In genomic region chr16:89818661-89819060, GRCm38 (mm10) we compare ENCODE assay signal across 8 mouse cellular contexts.
DNase-seq lines count a peak whose midpoint lies in the region; ATAC-seq and TF ChIP-seq lines count a peak whose summit lies in the region.
"Had no signal": no experiment of that assay in that cellular context is flagged by ENCODE, and none has a peak within 500 bp of the region (broad histone marks: within the 10 kb centered on the region; RNA-seq: fewer than 3 reads in every experiment).

No protein-coding gene starts in this region.

- peaks cover 4% of the 10 kb centered on the region; the same call in 1 of the 2 replicates for H3K36me3 ChIP-seq in liver, embryonic 12.5 days
- H3K36me3 ChIP-seq in liver, postnatal 0 days (replicated peaks; ENCODE audit: insufficient read depth, low read length) = no peaks in the 10 kb centered on the region
- H3K36me3 ChIP-seq in forebrain, embryonic 13.5 days (ENCODE audit: poor library complexity, severe bottlenecking) = peaks cover 8% of the 10 kb centered on the region; the same call in 1 of the 2 replicates
- peaks cover 23% of the 10 kb centered on the region for H3K36me3 ChIP-seq in limb, embryonic 10.5 days

- H3K4me1 ChIP-seq in liver, embryonic 12.5 days = peaks cover 38% of the 10 kb centered on the region
- peaks cover 11% of the 10 kb centered on the region for H3K4me1 ChIP-seq in liver, postnatal 0 days (ENCODE audit: insufficient read depth)
- H3K4me1 ChIP-seq in forebrain, embryonic 13.5 days = peaks cover 41% of the 10 kb centered on the region
- H3K4me1 ChIP-seq in limb, embryonic 10.5 days = peaks cover 38% of the 10 kb centered on the region
- H3K4me1 ChIP-seq in olfactory bulb, adult 2 months (ENCODE audit: control insufficient read depth, insufficient read depth, low read length) = peaks cover 40% of the 10 kb centered on the region

- no peak overlapping the region for H3K27ac ChIP-seq in liver, embryonic 12.5 days
- no peak overlapping the region for H3K27ac ChIP-seq in liver, postnatal 0 days (ENCODE audit: low read depth)
- no peak overlapping the region for H3K27ac ChIP-seq in forebrain, embryonic 13.5 days
- H3K27ac ChIP-seq in limb, embryonic 10.5 days = no peak overlapping the region
- H3K27ac ChIP-seq in olfactory bulb, adult 2 months (ENCODE audit: insufficient read depth, low read depth, low read length) = peak overlapping the region; percentile 46; the same call in 1 of the 2 replicates
- H3K27ac ChIP-seq: liver, embryonic 14.5 days had no signal

- peaks cover 26% of the 10 kb centered on the region for H3K27me3 ChIP-seq in liver, embryonic 12.5 days (replicated peaks)
- H3K27me3 ChIP-seq in liver, postnatal 0 days (ENCODE audit: insufficient read depth, low read length) = peaks cover 13% of the 10 kb centered on the region; the same call in 1 of the 2 replicates
- peaks cover 16% of the 10 kb centered on the region for H3K27me3 ChIP-seq in forebrain, embryonic 13.5 days
- peaks cover 19% of the 10 kb centered on the region for H3K27me3 ChIP-seq in limb, embryonic 10.5 days (ENCODE audit: low read depth, poor library complexity, severe bottlenecking)

- no peak for TF ChIP-seq POLR2A in olfactory bulb, adult 2 months (IDR thresholded peaks at IDR 0.05; ENCODE audit: insufficient read depth, low read depth, low read length)

- no peak for ATAC-seq in liver, embryonic 12.5 days
- ATAC-seq in liver, postnatal 0 days = no peak
- no peak for ATAC-seq in forebrain, embryonic 13.5 days

- H3K9ac ChIP-seq in liver, embryonic 12.5 days = no peak overlapping the region
- H3K9ac ChIP-seq in liver, postnatal 0 days (replicated peaks) = no peak overlapping the region
- H3K9ac ChIP-seq in forebrain, embryonic 13.5 days = no peak overlapping the region
- H3K9ac ChIP-seq: liver, embryonic 14.5 days had no signal

- no peak overlapping the region for H3K4me3 ChIP-seq in liver, embryonic 12.5 days
- H3K4me3 ChIP-seq in liver, postnatal 0 days (ENCODE audit: low read depth, low read length) = no peak overlapping the region
- H3K4me3 ChIP-seq in forebrain, embryonic 13.5 days = no peak overlapping the region
- H3K4me3 ChIP-seq in limb, embryonic 10.5 days = peak overlapping the region; percentile 57
- no peak overlapping the region for H3K4me3 ChIP-seq in olfactory bulb, adult 2 months (ENCODE audit: insufficient read depth, low read depth, low read length)

- H3K4me2 ChIP-seq in liver, embryonic 12.5 days = peak overlapping the region; percentile 67; the same call in 1 of the 2 replicates
- no peak overlapping the region for H3K4me2 ChIP-seq in liver, postnatal 0 days (ENCODE audit: low read depth, low read length)
- H3K4me2 ChIP-seq in forebrain, embryonic 13.5 days = peak overlapping the region; percentile 80

- no peaks in the 10 kb centered on the region for H3K9me3 ChIP-seq in liver, embryonic 12.5 days (replicated peaks)
- H3K9me3 ChIP-seq in liver, postnatal 0 days (ENCODE audit: low read length) = no peaks in the 10 kb centered on the region
- H3K9me3 ChIP-seq in forebrain, embryonic 13.5 days (replicated peaks) = no peaks in the 10 kb centered on the region
- H3K9me3 ChIP-seq in limb, embryonic 10.5 days (replicated peaks) = no peaks in the 10 kb centered on the region

- TF ChIP-seq CTCF in liver, postnatal 0 days (IDR thresholded peaks at IDR 0.05; ENCODE audit: low read depth) = no peak
- TF ChIP-seq CTCF in olfactory bulb, adult 2 months (IDR thresholded peaks at IDR 0.05; ENCODE audit: insufficient read depth, low read depth, low read length) = no peak

- no peak for DNase-seq in liver, postnatal 0 days
- DNase-seq in limb, embryonic 10.5 days (ENCODE audit: low spot score) = no peak
- DNase-seq in kidney, adult 18-20 months = no peak
- DNase-seq in adrenal gland, postnatal 25 days = no peak

- TF ChIP-seq EP300 in liver, postnatal 0 days (IDR thresholded peaks at IDR 0.05; ENCODE audit: low read depth) = no peak

- WGBS in liver, embryonic 12.5 days (ENCODE audit: insufficient replicate concordance) = 38% methylated on average over 4 of the region's 4 CpGs
- 54% methylated on average over 4 of the region's 4 CpGs for WGBS in liver, postnatal 0 days (ENCODE audit: insufficient replicate concordance)
- WGBS in forebrain, embryonic 13.5 days = 23% methylated on average over 4 of the region's 4 CpGs
- 21% methylated on average over 4 of the region's 4 CpGs for WGBS in limb, embryonic 10.5 days
- WGBS in olfactory bulb, adult 2 months = 61% methylated on average over 4 of the region's 4 CpGs
